Mouse (Mus musculus): ENCODE results near the gene Bcl2l1.

Bcl2l1 gene

DNA sequence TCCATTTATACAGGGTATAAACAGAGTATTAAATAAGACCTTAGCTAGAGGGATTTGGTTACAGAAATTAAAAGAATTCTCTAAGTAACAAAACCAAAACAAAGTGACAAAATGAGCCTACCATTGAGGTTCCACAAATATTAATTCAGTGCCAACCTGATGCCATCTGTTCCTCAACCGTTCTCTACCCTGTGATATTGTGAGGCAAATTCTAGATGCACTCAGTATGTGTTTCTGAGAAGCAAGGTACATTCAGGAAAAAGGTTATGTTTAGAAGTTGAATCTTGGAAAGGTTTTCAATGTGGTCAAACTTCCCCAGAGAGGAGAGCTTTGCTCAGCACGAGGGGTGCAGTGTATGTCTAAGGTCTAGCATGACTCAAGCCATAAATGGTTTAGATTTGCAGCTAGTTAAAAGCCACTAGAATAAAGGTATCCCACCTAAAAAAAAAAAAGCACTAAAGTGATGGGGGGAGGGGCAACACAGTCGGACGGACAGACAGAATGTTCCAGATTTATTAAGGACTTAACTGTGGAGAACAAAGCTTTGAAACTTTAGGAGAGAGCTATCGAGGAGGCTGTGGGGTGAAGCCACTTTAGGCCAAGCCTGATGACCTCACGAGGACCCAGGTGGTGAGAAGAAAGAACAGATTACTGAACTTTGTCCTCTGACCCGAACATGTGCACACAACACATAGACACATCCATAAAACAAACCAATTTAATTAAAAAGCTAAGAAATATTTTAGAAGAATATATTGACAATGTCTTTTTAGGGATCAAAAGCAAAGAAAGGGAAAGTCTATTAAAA is 31.4 kb downstream of the Bcl2l1 start:
- no peak for DNase-seq (ENCODE audit: low read depth, low spot score)
- Histone ChIP-seq H3K27me3 (ENCODE audit: control insufficient read depth, insufficient read depth, low read length, poor library complexity, severe bottlenecking) (no peaks in the 10 kb centered on the region), H3K36me3 (ENCODE audit: control insufficient read depth, insufficient read depth, low read length, poor library complexity, severe bottlenecking) (no peaks in the 10 kb centered on the region)

DNA sequence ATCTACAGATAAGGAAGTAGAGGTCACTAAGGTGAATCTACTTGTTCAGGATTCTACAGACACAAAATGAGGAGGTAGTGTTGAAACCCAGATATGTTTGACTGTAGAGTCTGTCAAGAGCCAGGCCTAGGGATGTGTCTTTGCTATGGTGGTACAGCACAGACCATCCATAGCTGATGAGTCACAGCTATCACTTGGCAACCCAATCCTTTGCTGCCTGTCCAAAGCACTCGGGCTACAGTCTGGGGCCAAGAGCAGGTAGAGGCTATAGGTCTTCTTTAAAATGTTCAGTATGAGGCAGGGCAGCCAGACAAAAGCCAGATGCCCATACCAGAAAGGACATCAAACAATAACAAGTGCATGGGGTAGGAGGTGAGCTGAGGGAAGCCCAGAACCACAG is 33.9 kb downstream of the Bcl2l1 start:
- Histone ChIP-seq H3K27me3 (ENCODE audit: control insufficient read depth, insufficient read depth, low read length, poor library complexity, severe bottlenecking) (no peaks in the 10 kb centered on the region), H3K36me3 (ENCODE audit: control insufficient read depth, insufficient read depth, low read length, poor library complexity, severe bottlenecking) (no peaks in the 10 kb centered on the region)
- DNase-seq (ENCODE audit: low read depth, low spot score): no peak

DNA sequence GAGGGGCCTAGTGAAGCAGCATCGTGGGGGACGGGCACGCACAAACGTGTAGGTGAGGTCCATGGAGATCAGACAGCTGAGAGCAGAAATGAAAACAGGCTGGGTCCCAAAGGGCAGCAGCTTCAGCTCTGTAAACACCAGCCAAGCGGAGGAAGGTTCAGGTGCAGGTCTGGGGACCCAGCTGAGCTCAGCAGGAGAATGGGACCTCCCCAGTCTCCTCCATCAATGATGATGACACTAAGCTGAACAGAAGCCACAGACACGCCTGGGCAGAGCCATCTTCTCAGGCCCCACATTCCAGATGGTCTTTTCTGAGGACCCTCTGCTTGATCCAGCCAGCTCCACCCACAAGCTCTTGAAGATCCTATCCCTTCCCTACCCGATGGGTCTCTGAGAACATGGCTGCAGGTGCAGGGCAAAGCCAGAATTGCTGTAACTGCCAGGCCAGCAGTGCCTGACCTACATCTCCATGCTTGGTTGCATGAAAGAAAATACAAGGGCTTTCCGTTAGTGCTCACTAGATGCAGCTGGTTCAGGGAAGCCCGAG is 37.2 kb downstream of the Bcl2l1 start:
- Histone ChIP-seq H3K27me3 (ENCODE audit: control insufficient read depth, insufficient read depth, low read length, poor library complexity, severe bottlenecking) (no peaks in the 10 kb centered on the region), H3K36me3 (ENCODE audit: control insufficient read depth, insufficient read depth, low read length, poor library complexity, severe bottlenecking) (no peaks in the 10 kb centered on the region)
- peak; percentile 53 for DNase-seq (ENCODE audit: low read depth, low spot score)

DNA sequence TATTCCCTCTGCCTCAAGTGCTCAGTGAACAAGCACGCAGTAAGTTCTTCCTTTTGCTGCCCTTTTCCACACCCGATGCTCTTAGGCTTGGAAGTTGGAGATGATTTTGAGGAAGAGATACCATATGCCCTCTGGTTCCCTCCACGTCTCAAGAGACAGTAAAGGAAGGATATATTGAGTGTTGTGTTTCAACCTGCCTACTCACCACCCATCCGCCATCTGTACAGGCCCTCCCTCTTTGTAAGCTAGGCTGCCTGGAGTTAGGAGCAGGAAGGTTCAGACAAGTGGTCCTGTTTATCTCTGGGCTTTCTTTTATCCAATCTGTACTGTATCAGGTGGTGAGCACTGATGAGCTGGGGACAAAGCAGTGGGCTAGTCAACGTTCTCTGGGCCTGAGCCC is 38.1 kb downstream of the Bcl2l1 start:
- no peaks in the 10 kb centered on the region for H3K27me3 ChIP-seq (ENCODE audit: control insufficient read depth, insufficient read depth, low read length, poor library complexity, severe bottlenecking)
- H3K36me3 ChIP-seq (ENCODE audit: control insufficient read depth, insufficient read depth, low read length, poor library complexity, severe bottlenecking): no peaks in the 10 kb centered on the region
- no peak for DNase-seq (ENCODE audit: low read depth, low spot score)

DNA sequence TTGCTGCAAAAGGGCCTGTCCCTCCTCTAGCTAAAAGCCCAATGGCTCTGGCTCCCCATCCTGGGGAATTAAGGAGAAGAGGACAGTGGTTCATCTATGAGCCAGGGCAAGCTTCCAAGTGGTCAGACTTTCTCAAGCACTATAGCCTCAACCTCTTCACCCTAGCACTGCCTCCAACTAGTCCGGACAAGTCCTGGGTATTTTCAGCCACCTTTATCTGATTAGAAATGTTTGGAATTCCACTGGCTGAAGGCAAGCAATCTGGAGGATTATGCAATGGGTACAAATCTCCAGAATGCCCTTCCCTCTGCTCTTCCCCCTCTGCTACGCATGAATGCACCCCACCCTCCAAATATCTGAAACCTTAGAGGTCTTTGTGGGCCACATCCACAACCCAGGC is 39.1 kb downstream of the Bcl2l1 start:
- no peak for DNase-seq (ENCODE audit: low read depth, low spot score)
- Histone ChIP-seq H3K27me3 (ENCODE audit: control insufficient read depth, insufficient read depth, low read length, poor library complexity, severe bottlenecking) (no peaks in the 10 kb centered on the region), H3K36me3 (ENCODE audit: control insufficient read depth, insufficient read depth, low read length, poor library complexity, severe bottlenecking) (no peaks in the 10 kb centered on the region)

DNA sequence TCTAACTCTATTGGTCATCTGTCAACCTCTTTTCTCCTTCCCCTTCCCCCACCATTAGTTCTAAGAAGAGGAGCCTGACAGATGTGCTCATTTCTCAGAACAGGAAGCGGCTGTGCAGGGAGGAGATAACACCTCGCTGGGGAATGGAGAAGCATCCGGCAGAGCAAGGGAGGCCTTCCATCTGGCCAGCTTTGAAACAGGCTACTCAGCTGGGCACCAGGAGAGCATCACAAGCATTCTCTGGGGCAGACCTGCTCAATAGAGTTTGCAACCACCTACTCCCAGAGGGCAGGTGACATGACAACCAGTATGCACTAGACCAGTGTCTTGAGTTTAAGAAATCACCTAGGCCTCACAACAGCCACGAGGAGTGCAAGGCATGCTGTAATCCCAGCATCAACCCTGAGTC is 41.9 kb downstream of the Bcl2l1 start:
- Histone ChIP-seq H3K36me3 (ENCODE audit: control insufficient read depth, insufficient read depth, low read length, poor library complexity, severe bottlenecking) (no peaks in the 10 kb centered on the region), H3K27me3 (ENCODE audit: control insufficient read depth, insufficient read depth, low read length, poor library complexity, severe bottlenecking) (no peaks in the 10 kb centered on the region)
- DNase-seq (ENCODE audit: low read depth, low spot score): peak; percentile 44

DNA sequence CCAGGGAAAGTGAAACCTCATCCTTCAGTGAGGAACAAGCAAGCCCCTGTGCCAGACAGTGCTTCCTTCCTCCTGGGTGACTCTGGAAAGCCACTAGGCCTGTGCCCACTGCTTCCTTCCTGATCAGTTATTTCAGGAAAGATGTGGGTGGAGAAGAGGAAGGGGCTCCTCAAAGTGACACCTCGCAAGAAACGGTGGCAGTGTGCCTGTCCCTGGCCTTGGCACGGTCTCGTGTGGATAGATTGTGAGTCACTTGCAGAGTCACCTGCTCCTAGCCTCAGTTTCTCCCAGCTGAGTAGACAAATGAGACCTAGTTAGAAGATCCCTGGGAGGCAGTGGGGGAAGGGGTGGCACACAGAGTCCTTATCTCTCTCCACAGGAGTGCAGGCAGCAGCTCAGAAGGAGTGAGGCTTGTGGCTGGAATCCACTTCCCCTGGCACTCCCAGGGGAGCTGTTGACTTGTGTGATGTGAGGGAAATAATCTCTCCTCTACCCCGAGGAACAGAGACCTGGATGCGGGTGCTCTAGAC is 42.6 kb downstream of the Bcl2l1 start:
- no peaks in the 10 kb centered on the region for H3K36me3 ChIP-seq (ENCODE audit: control insufficient read depth, insufficient read depth, low read length, poor library complexity, severe bottlenecking)
- DNase-seq (ENCODE audit: low read depth, low spot score): no peak

DNA sequence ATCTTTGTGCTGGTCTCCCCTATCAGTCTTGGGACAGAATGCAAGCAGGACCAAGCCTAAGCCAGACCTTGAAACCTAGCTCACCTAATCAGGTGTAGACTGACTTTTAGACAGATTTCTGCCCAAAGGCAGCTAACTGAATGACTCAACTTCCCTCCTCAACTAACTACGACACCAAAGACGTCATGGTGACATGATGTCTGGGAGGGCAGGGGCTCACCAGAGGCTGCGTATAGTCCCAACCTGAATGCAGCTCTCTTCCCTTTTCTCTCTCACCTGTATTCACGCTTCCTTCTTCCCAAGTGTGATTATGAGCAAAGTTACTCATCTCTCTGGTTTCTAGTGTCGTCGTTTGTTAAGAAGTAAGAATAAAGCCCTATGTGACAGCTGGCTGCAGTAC is 44.0 kb downstream of the Bcl2l1 start:
- Histone ChIP-seq H3K36me3 (ENCODE audit: control insufficient read depth, insufficient read depth, low read length, poor library complexity, severe bottlenecking) (no peaks in the 10 kb centered on the region), H3K27me3 (ENCODE audit: control insufficient read depth, insufficient read depth, low read length, poor library complexity, severe bottlenecking) (no peaks in the 10 kb centered on the region)
- DNase-seq (ENCODE audit: low read depth, low spot score): no peak

More for the DNA sequence above, 42.6 kb downstream of the Bcl2l1 start:
- no peaks in the 10 kb centered on the region for H3K27me3 ChIP-seq (ENCODE audit: control insufficient read depth, insufficient read depth, low read length, poor library complexity, severe bottlenecking)

DNA sequence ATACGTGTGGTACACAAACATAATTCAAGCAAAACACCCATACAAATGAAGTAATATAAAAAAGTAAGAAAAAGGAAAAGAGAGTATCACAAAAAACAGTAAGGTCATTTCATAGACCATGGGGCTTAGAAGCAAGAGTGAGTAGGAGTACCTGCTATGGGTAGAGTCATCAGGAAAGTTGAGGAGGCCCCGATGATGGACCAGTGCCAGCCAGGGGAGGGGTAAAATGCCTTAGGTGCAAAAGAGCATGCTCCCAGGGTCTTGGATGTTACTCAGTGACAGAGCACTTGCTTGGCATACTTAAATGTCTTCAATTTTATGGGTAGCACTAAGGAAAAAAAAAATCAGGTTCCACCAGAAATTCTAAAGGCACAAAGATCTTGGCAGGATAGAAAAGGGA is 44.4 kb downstream of the Bcl2l1 start:
- DNase-seq (ENCODE audit: low read depth, low spot score): no peak

DNA sequence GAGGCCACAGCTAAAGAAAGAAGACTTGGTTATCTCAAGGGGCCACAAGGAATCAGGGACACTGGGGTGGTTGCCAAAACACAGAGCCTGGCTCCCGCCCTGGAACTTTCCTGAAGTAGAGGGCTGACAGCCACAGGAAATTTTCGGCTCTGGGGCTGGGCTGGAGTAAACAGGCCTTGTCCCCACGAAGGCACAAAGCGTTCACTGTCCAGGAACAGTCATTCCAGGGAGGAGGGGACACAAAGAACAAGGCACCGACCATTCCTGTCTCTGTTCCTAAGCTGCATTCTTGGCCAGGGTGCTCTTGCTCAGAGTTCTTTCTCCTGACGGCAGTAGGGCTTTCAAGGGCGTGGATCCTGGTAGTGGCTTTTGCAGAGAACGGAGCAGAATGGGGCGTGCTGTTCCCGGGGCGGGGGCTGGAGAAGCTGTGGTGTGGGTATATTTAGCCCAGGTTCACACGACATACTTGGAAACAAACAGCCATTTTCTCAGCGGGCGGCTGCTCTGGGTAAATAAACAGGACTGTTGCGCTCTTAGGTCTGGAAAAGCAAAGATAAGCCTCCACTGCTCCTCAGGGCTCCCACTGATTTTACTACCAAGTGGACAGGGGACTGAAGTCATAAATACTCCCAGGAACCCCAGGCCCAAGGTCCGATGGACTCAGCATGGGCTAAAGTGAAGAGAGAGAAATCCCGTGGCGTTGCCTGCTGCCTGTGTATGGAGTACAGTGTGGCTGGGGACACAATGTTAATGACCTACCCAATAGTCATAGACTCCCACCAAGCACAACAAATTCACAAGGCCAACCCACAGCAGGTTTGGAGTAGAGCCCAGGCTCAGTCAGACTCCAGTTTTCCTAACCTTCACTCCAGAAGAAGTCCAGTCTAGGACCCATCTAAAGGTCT is 45.8 kb downstream of the Bcl2l1 start:
- Histone ChIP-seq H3K27me3 (ENCODE audit: control insufficient read depth, insufficient read depth, low read length, poor library complexity, severe bottlenecking) (no peaks in the 10 kb centered on the region), H3K36me3 (ENCODE audit: control insufficient read depth, insufficient read depth, low read length, poor library complexity, severe bottlenecking) (no peaks in the 10 kb centered on the region)
- no peak for DNase-seq (ENCODE audit: low read depth, low spot score)

More for the DNA sequence above, 44.4 kb downstream of the Bcl2l1 start:
- H3K36me3 ChIP-seq (ENCODE audit: control insufficient read depth, insufficient read depth, low read length, poor library complexity, severe bottlenecking): no peaks in the 10 kb centered on the region
- no peaks in the 10 kb centered on the region for H3K27me3 ChIP-seq (ENCODE audit: control insufficient read depth, insufficient read depth, low read length, poor library complexity, severe bottlenecking)

DNA sequence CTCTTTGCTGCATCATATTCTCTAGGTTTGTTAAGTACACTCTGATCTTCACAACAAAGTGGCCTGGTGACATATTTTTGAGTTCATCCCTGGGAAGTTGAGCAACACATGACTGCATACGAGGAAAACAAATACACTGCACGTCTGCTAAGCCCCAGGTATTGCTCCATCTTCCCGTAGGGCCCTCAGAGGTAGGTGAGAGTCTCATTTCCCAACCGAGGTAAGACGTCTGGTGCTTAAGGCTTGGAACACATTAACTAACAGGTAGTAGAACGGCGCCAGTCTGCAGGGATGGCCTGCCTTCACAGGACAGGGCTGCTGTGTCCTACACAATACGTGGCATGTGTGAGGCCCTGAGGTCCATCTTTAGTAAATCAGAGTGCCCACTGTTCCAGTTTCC is 46.9 kb downstream of the Bcl2l1 start:
- H3K27me3 ChIP-seq (ENCODE audit: control insufficient read depth, insufficient read depth, low read length, poor library complexity, severe bottlenecking): no peaks in the 10 kb centered on the region
- no peaks in the 10 kb centered on the region for H3K36me3 ChIP-seq (ENCODE audit: control insufficient read depth, insufficient read depth, low read length, poor library complexity, severe bottlenecking)
- DNase-seq (ENCODE audit: low read depth, low spot score): no peak

DNA sequence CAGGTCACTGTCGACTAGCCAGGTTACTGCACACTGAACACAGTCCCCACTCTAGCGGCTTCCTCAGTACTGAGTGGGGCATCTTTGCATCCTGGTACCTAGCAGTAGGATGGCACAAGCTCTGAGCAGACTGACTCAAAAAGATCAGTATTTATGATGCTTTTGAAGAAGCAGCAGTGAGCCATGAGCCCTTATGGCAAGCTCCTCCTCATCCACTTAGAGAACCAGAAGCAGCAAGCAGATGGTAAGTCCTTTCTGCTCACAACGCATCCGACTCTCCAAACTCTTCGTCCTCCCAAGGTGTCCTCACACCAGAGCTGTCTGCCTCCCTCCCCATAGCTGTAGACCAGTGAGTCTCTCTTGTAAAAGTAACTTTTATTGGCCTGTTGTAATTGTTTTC is 48.3 kb downstream of the Bcl2l1 start:
- H3K27me3 ChIP-seq (ENCODE audit: control insufficient read depth, insufficient read depth, low read length, poor library complexity, severe bottlenecking): no peaks in the 10 kb centered on the region
- H3K36me3 ChIP-seq (ENCODE audit: control insufficient read depth, insufficient read depth, low read length, poor library complexity, severe bottlenecking): no peaks in the 10 kb centered on the region
- DNase-seq (ENCODE audit: low read depth, low spot score): no peak

DNA sequence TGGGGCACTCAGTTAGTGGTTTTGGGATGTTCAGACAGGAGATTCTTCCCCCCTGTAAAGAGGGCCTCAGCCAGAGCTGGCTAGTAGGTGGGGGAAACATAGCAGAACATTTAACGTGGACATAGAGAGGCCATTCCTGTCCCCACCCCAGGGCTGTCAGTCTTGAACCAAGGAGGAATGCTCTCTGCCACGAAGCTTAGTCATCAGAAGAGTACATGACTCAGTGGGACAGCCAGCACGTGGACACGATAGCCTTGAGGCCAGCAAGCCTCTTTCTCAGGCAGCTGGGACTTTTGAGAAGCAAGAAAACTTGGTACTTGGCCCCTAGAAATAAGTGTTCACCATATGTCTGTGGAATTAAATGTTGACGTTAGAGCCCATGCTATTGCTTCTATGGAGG is 48.9 kb downstream of the Bcl2l1 start:
- no peak for DNase-seq (ENCODE audit: low read depth, low spot score)
- Histone ChIP-seq H3K36me3 (ENCODE audit: control insufficient read depth, insufficient read depth, low read length, poor library complexity, severe bottlenecking) (no peaks in the 10 kb centered on the region; the same call in 1 of the 2 replicates), H3K27me3 (ENCODE audit: control insufficient read depth, insufficient read depth, low read length, poor library complexity, severe bottlenecking) (no peaks in the 10 kb centered on the region)

DNA sequence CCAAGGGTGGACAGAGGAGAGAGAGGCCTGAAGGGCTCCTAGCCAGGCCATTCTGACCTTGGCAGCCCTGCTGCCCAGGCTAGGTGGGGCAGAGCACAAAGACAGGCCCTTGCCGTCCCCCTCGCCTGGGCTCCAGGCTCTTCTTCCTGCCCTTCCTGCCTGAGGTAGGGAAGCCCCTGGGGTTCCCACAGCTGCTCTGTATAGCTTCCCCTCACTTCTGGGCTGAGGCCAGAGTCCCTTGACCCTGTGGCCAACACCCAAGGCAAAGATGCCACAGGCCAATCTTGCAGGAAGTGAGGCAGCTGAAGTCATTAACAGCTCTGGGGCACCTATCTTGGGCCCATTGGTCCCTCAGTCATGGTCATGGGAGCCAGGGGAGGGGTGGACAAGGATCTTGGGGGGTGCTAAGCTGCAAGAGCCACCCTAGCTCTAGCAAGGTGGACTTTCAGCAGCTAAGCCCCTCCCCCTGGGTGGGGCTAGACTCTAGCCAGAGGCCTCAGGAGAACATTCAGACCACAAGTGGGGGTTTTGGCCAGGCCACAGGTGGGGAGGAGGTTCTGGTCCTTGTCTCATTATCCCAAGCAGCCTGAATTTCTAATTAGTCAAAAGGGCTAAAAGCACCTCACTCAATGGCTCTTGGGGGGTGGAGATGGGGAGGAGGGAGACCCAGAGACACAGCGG is 50.4 kb downstream of the Bcl2l1 start:
- no peak for DNase-seq (ENCODE audit: low read depth, low spot score)
- no peaks in the 10 kb centered on the region; the same call in 1 of the 2 replicates for H3K36me3 ChIP-seq (ENCODE audit: control insufficient read depth, insufficient read depth, low read length, poor library complexity, severe bottlenecking)

More for the DNA sequence above, 50.4 kb downstream of the Bcl2l1 start:
- no peaks in the 10 kb centered on the region for H3K27me3 ChIP-seq (ENCODE audit: control insufficient read depth, insufficient read depth, low read length, poor library complexity, severe bottlenecking)
